Mouse (Mus musculus) embryonic facial prominence, embryonic 11.5 days (tissue): ENCODE results near the gene Gm6337. TPM values are rescaled to one million over a fixed set of nuclear protein-coding genes. Genes with fewer than 3 reads are reported as not detected.
A peak's percentile ranks its signal among the peaks of the same experiment; 100 is the strongest.
"Not testable (repeated sequence)": the region's sequence is repeated elsewhere in the genome, so short reads cannot be mapped to it uniquely, and the experiment has no call there.

Experiments
- ATAC-seq: fragments of 200-750 bp; cut with Nextera tagmentation; replicated peaks from 2 replicates; pipeline ENCODE4 v1.8.0; 2017; ENCODE audit warnings: low read depth; ENCODE audit not compliant: insufficient number of reproducible peaks, low FRiP score, low TSS enrichment
- DNase-seq: peaks from one replicate; pipeline ENCODE4 v3.0.0-alpha.2; 2015; ENCODE audit warnings: low spot score
- H3K27ac ChIP-seq: fragments of 300-500 bp; sonication (generic); replicated peaks from 2 replicates; pipeline ENCODE4 v1.5.1; 2014; ENCODE audit warnings: mild to moderate bottlenecking, low read depth, low read length, control low read depth
- H3K27me3 ChIP-seq: fragments of 300-500 bp; sonication (generic); 2 replicates; pipeline ENCODE4 v1.6.1; 2014; ENCODE audit warnings: mild to moderate bottlenecking, low read length, moderate library complexity, mixed read lengths; ENCODE audit not compliant: control insufficient read depth, insufficient read depth
- H3K36me3 ChIP-seq: fragments of 300-500 bp; sonication (generic); replicated peaks from 2 replicates; pipeline ENCODE4 v1.6.1; 2014; ENCODE audit warnings: low read depth, mild to moderate bottlenecking, low read length, moderate library complexity, mixed read lengths; ENCODE audit not compliant: control insufficient read depth, insufficient read depth
- H3K4me1 ChIP-seq: fragments of 300-500 bp; sonication (generic); 2 replicates; pipeline ENCODE4 v1.6.1; 2014; ENCODE audit warnings: low read length, mixed read lengths; ENCODE audit not compliant: control insufficient read depth, insufficient read depth
- H3K4me2 ChIP-seq: fragments of 300-500 bp; sonication (generic); 2 replicates; pipeline ENCODE4 v1.6.1; 2014; ENCODE audit warnings: low read depth, mild to moderate bottlenecking, control low read depth, low read length, moderate library complexity
- H3K4me3 ChIP-seq: fragments of 300-500 bp; sonication (generic); 2 replicates; pipeline ENCODE4 v1.5.1; 2014; ENCODE audit warnings: low read depth, low read length, control low read depth
- H3K9ac ChIP-seq: fragments of 300-500 bp; sonication (generic); replicated peaks from 2 replicates; pipeline ENCODE4 v1.6.1; 2014; ENCODE audit warnings: mild to moderate bottlenecking, control low read depth, low read length
- H3K9me3 ChIP-seq: fragments of 300-500 bp; sonication (generic); replicated peaks from 2 replicates; pipeline ENCODE4 v1.6.1; 2016; ENCODE audit warnings: mild to moderate bottlenecking, low read length, inconsistent platforms, mixed read lengths; ENCODE audit not compliant: control insufficient read depth
- WGBS: fragments of 180-500 bp; shearing (Covaris S2); extraction: QIAGEN DNeasy Blood & Tissue Kit; methylation state at CpG from one replicate; pipeline ENCODE4 v1.1.7; 2014; 5-methylcytosine and 5-hydroxymethylcytosine counted together
- polyA plus RNA-seq: library from polyadenylated mRNA; unstranded; fragments of >200 nt; fragmentation: Nextera tagmentation; extraction: Ambion mirVana; gene quantifications from 2 replicates; pipeline ENCODE4 v1.2.1, GENCODE M21; 2014

Gene Gm6337
- polyA plus RNA-seq: not detected in 2 replicates

- 87% methylated on average over 3 of the region's 4 CpGs for WGBS
- H3K4me1 ChIP-seq, H3K9ac ChIP-seq, H3K36me3 ChIP-seq, H3K4me3 ChIP-seq, H3K27me3 ChIP-seq, H3K4me2 ChIP-seq, H3K9me3 ChIP-seq, H3K27ac ChIP-seq, DNase-seq, ATAC-seq: not testable (repeated sequence)
Observed at GRCm38 (mm10) chr14:6058167-6058566, at the start of gene Gm6337. Gene Gm6337, minus strand, starts transcription at chr14:6058267.

GRCm38 (mm10) chr14:6107500-6107899 lies 49.4 kb upstream of the Gm6337 start:
- H3K9me3 ChIP-seq, H3K4me3 ChIP-seq, ATAC-seq, H3K27ac ChIP-seq, H3K27me3 ChIP-seq, H3K36me3 ChIP-seq, H3K4me1 ChIP-seq, H3K9ac ChIP-seq, H3K4me2 ChIP-seq: not testable (repeated sequence)
- 14% methylated on average over 8 of the region's 9 CpGs for WGBS
- DNase-seq: peak; percentile 5

- not testable (repeated sequence) for DNase-seq, H3K4me1 ChIP-seq, H3K27me3 ChIP-seq, H3K4me3 ChIP-seq, H3K36me3 ChIP-seq, ATAC-seq, H3K4me2 ChIP-seq, H3K9ac ChIP-seq, H3K27ac ChIP-seq, H3K9me3 ChIP-seq
- WGBS: 85% methylated on average over 2 of the region's 3 CpGs
Observed at GRCm38 (mm10) chr14:6093842-6094241, 35.8 kb upstream of the Gm6337 start, which contains the start of gene Gm8206. Gene Gm8206, minus strand, starts transcription at chr14:6093942.

Other genes with a start within 250 kb of the Gm6337 start
- gene Gm3424, start 227.9 kb downstream of the Gm6337 start, polyA plus RNA-seq: not detected in 2 replicates
- gene Gm8237, start 177.9 kb downstream of the Gm6337 start, polyA plus RNA-seq: 0.17 and 0.39 TPM in 2 replicates
- 0.52 and 0.99 TPM in 2 replicates for gene Gm3248, start 96.5 kb downstream of the Gm6337 start, polyA plus RNA-seq
- not detected in 2 replicates for gene Gm3453, start 79.1 kb downstream of the Gm6337 start, polyA plus RNA-seq
- gene Gm8206, start 35.7 kb upstream of the Gm6337 start, polyA plus RNA-seq: 1.3 and 2.2 TPM in 2 replicates
- 2.8 and 4.3 TPM in 2 replicates for gene Gm3468, start 50.4 kb upstream of the Gm6337 start, polyA plus RNA-seq
- not detected in 2 replicates for gene Gm3476, start 67.5 kb upstream of the Gm6337 start, polyA plus RNA-seq
- not detected in 2 replicates for gene Gm21560, start 161.0 kb upstream of the Gm6337 start, polyA plus RNA-seq
- gene Gm3411, start 229.0 kb upstream of the Gm6337 start, polyA plus RNA-seq: 1.5 and 2.3 TPM in 2 replicates
- gene Gm21103, start 246.6 kb upstream of the Gm6337 start, polyA plus RNA-seq: not detected in 2 replicates